Mouse (Mus musculus): ENCODE data around the gene Med20.
"Not testable (repeated sequence)": the region's sequence is repeated elsewhere in the genome, so short reads cannot be mapped to it uniquely, and the experiment has no call there.

- TF ChIP-seq CTCF (conservative IDR thresholded peaks at IDR 0.05; ENCODE audit: insufficient read depth, insufficient read length, low read depth, low read length); POLR2A (IDR thresholded peaks at IDR 0.05; ENCODE audit: low read depth, low read length): not testable (repeated sequence)
Observed at GRCm38 (mm10) chr17:47624572-47624971, 13.2 kb downstream of the Med20 start.
